Mouse (Mus musculus): ENCODE data around the gene H2-Q6.
A peak's percentile ranks its signal among the peaks of the same experiment; 100 is the strongest.
"Not testable (repeated sequence)": the region's sequence is repeated elsewhere in the genome, so short reads cannot be mapped to it uniquely, and the experiment has no call there.

Gene H2-Q6

DNA sequence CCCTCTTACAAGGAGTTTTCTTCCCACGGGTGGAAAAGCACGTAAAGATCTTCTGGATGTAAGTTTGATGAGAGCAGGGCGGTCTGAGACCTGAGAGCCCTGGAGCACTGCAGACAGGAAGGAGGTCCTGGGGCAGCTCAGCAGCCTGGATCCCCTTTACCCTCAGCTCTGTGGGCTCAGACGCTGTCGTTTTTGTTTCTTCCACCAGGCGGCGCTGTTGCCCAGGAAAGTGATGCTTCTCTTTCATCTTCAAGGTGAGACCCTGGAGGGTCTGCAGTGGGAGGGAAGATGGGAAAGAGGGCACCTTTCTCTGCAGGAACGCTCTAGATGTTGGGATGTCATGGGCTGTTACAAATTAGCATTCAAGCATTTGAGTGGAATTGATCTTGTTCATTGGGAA, 10.2 kb downstream of the H2-Q6 start:
- ATAC-seq (ENCODE audit: low TSS enrichment), result not testable (repeated sequence)

DNA sequence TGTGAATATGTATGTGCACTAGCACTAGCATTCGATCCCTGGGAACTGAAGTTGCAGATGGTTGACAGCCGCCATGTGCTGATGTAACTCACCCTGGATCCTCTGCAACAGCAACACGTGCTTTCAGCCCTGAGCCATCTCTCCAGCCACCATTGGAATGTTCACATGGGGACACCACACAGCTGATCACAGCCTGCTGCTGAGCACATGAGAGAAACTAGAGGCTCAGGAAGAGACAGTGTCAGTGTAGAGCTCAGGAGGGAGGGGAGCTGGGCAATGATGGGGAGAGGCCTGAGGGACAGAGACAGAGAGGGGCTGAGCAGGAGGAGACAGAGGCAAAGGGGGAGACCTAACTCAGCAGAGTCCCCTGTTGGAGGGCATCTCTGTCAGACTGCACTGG, 10.9 kb downstream of the H2-Q6 start:
- not testable (repeated sequence) for ATAC-seq (ENCODE audit: low TSS enrichment)

GRCm38 (mm10) chr17:35437386-35437936, 12.8 kb downstream of the H2-Q6 start:
- not testable (repeated sequence) for ATAC-seq (ENCODE audit: low TSS enrichment)

DNA sequence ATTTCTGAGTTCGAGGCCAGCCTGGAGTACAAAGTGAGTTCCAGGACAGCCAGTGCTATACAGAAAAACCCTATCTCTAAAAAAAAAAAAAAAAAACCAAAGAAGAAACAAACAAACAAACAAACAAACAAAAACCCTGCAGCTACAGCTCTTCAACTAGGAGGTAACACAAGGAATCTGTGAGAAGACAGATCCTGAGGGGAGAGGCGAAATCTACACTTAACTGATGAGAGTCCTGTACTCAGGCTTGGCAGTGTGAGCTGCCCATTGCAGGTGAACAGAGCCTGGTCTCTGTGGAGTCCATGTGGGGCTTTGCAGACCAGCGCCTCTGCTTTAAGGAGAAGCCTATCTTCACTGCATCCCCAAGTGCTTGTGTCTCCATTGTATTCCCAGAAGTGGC, 13.7 kb downstream of the H2-Q6 start:
- ATAC-seq (ENCODE audit: low TSS enrichment), result not testable (repeated sequence)

DNA sequence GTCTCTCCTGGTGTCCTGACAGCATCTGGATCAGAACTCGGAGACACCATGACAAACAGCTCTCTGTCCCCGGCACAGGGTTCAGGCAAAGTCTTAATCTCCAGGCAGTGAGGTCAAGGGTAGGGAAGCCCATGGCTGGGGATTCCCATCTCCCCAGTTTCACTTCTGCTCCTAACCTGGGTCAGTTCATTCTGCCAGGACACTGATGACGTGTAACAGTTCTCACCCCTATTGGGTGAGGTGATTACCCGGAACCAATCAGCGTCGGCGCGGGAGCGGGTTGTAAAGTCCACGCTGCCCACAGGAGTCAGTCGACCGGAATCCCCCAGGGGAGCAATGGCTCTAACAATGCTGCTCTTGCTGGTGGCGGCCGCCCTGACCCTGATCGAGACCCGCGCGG, 14.2 kb downstream of the H2-Q6 start, which contains the start of gene H2-Q7:
H2-Q7 (plus strand) TSS at position 271 of the 400 bp plus-strand sequence.
- ATAC-seq (ENCODE audit: low TSS enrichment), result peak; percentile 97

- ATAC-seq (ENCODE audit: low TSS enrichment), result not testable (repeated sequence)
Observed at GRCm38 (mm10) chr17:35439295-35439747, 14.7 kb downstream of the H2-Q6 start.

GRCm38 (mm10) chr17:35439925-35440645, 15.4 kb downstream of the H2-Q6 start:
- not testable (repeated sequence) for ATAC-seq (ENCODE audit: low TSS enrichment)

DNA sequence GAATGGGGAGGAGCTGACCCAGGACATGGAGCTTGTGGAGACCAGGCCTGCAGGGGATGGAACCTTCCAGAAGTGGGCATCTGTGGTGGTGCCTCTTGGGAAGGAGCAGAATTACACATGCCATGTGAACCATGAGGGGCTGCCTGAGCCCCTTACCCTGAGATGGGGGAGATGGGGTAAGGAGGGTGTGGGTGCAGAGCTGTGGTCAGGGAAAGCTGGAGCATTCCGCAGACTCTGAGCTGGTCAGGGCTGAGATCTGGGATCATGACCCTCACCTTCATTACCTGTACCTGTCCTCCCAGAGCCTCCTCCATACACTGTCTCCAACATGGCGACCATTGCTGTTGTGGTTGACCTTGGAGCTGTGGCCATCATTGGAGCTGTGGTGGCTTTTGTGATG, 17.7 kb downstream of the H2-Q6 start:
- ATAC-seq (ENCODE audit: low TSS enrichment), result not testable (repeated sequence)

- ATAC-seq (ENCODE audit: low TSS enrichment), result not testable (repeated sequence)
Observed at GRCm38 (mm10) chr17:35444510-35444909, 19.9 kb downstream of the H2-Q6 start.

GRCm38 (mm10) chr17:35458247-35458646, 33.6 kb downstream of the H2-Q6 start:
- ATAC-seq (ENCODE audit: low TSS enrichment), result not testable (repeated sequence)

GRCm38 (mm10) chr17:35460513-35461341, 36.1 kb downstream of the H2-Q6 start:
- ATAC-seq (ENCODE audit: low TSS enrichment), result not testable (repeated sequence)

GRCm38 (mm10) chr17:35465651-35466050, 41.0 kb downstream of the H2-Q6 start:
- not testable (repeated sequence) for ATAC-seq (ENCODE audit: low TSS enrichment)

- ATAC-seq (ENCODE audit: low TSS enrichment), result not testable (repeated sequence)
Observed at GRCm38 (mm10) chr17:35468936-35469335, 44.3 kb downstream of the H2-Q6 start.

GRCm38 (mm10) chr17:35469842-35470751, 45.4 kb downstream of the H2-Q6 start, which contains the start of gene H2-Q10:
Gene H2-Q10 (plus strand): TSS chr17:35470089.
- ATAC-seq (ENCODE audit: low TSS enrichment), result no peak

Data from frontal cortex, adult (tissue).